Mouse (Mus musculus): ENCODE results near the gene Olfr543.
"Not testable (repeated sequence)": the region's sequence is repeated elsewhere in the genome, so short reads cannot be mapped to it uniquely, and the experiment has no call there.

Olfr543 gene

DNA sequence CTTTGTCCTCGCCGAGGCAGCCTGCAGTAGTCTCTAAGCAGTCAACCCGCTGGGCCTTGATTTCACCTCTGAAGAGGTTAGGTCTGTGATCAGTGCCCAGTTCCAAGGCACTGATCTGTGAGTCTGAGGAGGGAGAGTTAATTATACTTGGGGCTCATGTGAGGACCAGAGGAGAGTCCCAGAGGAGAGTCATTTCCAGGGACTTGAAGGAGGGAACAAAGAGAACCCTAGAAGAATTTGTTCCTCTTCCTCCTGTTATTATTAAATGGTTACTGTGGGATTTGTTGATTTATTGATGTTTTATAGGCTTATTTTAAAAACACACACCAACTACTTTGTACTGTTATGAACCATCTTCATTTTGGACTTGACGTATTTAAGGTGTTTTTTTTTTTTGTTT is at the start of gene Olfr543:
Olfr543 (minus strand) TSS at position 101 of the 400 bp plus-strand sequence.
- no peak for DNase-seq (ENCODE audit: low read depth, low spot score)

DNA sequence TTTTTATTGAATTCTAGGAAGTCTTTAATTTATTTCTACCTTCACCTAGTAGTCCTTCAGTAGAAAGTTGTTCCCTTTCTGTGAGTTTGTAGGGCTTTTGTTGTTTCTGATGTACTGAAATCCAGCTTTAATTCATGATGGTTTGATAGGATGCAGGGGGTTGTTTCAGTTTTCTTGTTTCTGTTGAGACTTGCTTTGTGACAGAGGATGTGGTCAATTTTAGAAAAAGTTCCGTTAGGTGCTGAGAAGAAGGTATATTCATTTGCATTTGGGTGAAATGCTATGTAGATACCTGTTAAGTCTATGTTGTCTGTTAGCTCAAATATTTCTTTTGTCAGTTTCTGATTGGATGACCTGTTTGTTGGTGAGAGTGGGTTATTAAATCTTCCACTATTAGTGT is 47.6 kb upstream of the Olfr543 start:
- no peak for DNase-seq (ENCODE audit: low read depth, low spot score)

DNA sequence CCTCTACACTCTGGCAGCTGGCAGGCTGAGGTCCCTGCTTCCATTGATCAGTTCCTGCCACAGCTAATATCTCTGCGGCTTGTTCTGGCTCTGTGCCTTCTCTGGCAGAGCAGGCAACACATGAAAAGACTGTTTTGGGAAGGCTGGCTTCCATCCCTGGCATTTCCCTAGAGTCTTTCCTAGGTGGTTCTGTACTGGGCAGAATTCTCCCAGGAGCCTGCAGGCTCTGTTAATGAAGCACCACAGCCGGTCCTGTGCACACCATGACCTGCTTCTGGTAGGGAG is 35.5 kb upstream of the Olfr543 start:
- no peak for DNase-seq (ENCODE audit: low read depth, low spot score)

DNA sequence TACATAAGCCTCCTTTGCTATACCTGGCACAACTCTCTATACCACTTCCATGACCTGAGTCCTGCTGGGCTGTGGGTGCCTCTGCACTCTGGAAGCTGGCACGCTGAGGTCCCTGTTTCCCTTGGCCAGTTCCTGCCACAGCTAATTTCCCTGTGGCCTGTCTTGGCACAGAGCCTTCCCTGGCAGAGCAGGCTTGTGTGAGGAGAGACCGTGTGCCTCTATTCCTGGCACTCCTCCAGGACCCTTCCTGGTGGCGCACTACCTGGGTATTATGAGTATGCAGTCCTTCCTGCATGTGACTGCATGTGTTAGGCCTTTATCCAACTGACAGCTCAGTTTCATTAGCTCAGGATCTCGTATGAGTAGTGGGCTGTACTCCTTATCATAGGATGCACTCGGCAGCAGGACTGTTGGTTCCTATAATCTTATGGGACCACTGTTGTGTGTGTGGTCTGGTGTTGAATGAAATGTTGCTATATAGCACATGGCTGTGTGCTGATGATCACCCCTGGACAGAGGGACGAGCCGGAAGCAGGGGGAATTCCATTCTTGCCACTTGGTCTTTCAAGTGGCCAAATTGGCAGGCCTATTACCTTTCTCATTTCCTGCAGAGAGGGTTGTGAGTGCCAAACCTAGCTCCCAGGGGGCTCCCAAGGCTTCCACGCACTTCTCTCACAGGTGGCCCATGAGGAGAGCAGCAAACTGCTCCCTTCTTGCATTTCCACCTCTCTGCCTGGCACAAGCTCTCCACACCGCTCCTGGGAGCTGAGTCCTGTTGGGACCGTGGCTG is 35.0 kb upstream of the Olfr543 start:
- no peak for DNase-seq (ENCODE audit: low read depth, low spot score)

DNA sequence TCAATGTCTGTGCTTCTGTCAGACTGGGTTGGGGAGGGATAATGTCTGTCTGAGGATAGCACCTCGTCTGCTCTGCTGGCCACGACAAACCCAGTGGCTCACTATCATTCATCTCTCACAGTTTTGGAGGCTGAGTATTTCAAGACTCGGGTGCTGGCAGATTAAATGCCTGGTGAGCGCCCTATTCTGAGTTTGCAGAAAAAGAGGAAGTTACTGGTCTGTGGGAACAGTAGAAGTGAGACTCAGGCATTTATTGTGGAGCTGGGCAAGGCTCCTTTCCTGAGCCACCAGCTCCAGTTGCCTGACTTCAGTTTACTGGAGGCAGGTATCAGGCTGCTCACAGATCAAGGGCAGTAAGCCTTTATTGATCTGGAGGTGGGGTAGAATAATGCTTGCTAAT is 32.7 kb upstream of the Olfr543 start:
- DNase-seq (ENCODE audit: low read depth, low spot score): no peak

DNA sequence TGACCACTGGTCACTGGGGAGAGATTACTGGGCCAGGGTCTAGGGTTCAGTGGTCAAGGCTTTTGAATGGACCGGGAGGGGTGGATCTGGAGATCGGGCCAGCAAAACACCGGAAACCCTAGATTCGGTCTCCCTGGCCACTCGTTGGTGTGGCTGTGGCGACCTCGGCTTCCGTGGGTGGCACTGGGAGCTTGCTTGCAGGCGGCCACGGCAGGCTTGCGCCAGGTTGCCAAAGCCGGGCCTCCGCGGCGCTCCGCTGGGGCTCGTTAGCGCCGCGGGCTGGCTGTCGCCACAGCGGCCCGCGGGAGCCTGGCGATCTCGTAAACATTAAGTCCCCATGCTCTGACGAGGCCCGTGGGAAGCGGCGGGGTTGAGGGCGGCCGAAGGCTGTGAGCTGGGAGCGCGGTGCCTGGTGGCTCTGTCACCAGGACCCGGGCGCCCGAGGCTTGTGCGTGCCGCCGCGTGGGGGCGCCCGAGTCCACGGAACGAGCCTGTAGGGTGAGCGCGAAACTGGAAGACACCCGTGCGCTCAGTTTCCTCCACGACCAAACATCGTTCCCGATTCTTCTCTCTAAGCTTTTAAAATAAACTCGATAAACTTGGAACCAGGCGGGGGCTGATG is 31.4 kb upstream of the Olfr543 start:
- peak; percentile 36 for DNase-seq (ENCODE audit: low read depth, low spot score)

DNA sequence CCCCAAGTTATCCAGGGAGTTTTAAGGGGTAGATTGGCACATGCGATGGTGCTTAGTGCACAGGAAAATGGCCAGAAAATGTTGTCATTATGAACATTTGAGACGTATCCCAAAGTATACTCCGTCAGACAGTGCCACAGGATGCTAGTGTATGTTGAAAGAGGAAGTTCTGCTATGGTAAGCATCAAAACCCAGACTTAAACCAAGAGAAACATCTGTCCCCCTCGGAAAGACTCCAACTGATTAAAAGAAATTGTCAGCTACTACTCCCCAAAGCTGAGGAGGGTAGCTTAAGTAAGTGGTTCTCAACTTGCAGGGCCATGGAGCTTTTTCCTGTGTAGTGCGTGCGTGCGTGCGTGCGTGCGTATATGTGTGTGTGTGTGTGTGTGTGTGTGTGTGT is 30.4 kb upstream of the Olfr543 start:
- DNase-seq (ENCODE audit: low read depth, low spot score): no peak

DNA sequence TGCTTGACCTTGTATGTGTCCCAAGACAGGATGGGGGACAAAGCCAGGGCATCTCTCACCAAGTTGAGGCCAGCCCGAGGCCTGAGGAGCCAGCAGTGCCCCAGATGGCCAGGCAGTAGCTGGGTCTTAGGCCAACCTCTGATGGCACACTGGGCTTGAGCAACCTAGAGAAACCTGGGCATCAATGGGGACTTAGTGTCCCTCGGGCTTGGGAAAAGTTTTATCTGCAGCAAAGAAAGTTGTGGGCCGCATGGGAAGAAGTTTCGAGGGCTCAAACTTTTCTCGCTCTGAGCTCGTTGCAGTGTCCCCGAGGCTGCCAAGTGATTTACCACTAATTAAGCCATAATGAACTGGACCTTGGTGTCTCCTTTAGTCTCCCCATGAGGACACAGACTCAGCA is 28.2 kb upstream of the Olfr543 start:
- DNase-seq (ENCODE audit: low read depth, low spot score): no peak

DNA sequence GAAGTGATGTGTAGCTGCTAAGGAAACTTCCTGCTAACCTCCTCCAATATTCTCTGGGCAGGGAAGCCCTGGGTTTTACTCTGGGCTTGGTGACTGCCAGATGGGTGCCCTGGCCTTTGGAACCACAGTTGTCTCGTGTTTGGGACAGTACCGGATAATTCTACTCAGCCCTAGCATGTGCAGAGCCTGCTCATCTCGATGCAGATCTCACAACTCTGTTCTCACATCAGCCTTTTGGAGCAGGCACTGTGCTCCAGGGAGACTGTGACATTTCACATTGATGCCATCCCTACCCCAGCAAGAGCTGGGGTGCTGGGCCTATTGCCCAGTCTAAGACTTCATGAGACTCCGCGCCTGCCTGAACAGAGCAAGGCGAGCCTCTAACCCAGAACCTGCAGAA is 27.2 kb upstream of the Olfr543 start:
- DNase-seq (ENCODE audit: low read depth, low spot score): no peak

DNA sequence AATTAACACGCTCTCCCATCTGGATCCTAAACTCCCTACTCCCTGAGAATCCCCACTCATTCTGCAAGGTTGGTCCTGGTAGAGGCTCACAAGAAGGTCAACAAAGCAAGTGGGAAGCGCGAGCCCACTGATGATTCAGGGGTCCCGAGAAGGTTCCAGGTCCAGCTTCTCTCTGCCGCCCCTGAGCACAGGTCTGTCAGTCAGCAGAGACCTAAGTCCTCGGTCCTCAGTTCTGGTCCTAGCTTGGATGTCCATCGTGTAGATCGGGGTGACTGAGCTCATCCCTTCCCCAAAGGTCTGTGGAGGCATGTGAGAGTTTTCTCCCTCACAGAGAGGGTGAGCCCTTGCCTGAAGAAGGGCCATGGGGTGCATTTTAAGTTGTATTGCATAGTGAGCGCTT is 26.6 kb upstream of the Olfr543 start:
- no peak for DNase-seq (ENCODE audit: low read depth, low spot score)

DNA sequence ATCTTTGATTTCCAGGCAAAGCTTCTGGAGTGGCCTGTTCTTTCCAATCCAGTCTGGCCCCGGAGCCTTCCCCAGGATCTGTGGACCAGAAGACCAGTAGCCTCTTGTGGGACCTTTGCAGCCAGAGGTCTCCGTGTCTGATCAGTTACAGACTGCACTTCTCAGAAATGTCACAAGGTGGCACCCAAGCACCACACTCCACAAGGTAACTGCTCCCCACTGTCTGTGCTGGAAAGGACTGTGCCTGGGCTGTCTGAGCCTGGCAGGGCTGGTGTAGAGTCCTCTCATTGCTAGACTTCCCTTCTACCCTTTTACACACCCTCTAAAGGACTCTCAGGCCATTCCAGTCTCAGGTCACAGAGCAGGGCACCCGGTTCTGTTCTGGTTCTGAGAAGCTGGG is 25.4 kb upstream of the Olfr543 start:
- DNase-seq (ENCODE audit: low read depth, low spot score): peak; percentile 30

DNA sequence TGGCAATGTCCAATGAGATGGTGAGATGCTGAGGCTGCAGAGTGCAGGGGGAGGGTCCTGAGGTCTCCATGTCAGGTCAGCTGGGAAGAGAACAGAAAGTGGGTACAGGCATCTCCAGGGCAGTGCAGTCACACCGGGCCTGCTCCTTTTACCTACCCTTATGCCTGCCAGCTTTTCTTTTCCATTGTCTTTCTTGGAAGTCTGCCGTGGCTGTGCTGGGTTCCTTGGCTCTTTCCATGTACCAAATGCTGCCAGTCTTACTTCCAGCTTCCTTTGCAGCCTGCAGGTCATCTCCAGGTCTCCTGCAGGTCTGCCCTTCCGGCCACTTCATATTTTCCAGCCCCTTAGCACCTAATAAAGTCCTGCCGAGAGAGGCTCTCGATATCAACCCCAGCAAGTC is 20.5 kb upstream of the Olfr543 start:
- DNase-seq (ENCODE audit: low read depth, low spot score): no peak

DNA sequence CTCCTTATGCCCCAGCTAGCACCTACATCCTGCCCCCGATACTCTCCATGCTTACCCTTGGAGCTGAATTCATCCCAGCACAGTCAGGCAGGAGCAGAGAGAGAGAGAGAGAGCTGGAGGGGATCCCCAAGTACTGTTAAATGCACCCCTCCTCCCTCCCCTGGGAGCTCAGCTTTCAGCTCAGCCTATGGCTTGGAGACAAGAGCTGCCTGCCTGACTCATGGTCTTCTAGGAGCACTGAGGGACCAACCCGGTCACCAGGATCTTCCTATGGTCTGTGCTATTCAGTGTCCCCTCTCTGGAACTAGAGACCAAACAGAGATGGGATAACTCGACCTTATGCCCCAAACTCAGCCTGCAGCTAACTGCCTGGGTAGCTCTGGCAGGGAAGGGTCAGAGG is 18.0 kb upstream of the Olfr543 start, which contains the start of gene Olfr545:
Olfr545 (minus strand) TSS at position 101 of the 400 bp plus-strand sequence.
- DNase-seq (ENCODE audit: low read depth, low spot score): no peak

DNA sequence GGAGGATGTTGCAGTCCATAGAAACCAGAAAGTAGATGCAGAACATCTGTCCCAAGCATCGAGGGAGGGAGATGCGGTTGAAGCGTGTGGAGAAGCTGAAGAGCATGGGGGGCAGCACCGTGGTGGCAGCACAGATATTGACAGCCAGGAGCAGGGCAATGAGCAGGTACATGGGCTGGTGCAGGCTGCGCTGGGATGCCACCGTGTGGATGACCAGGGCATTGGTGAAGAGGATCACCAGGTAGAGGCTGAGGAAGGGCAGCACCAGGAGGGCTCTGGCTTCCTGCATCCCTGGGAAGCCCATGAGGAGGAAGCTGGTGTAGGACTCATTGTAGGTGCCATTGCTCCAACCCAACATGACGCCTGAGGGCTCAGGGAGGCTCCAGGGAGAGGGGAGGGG is 12.9 kb upstream of the Olfr543 start:
- not testable (repeated sequence) for DNase-seq (ENCODE audit: low read depth, low spot score)

DNA sequence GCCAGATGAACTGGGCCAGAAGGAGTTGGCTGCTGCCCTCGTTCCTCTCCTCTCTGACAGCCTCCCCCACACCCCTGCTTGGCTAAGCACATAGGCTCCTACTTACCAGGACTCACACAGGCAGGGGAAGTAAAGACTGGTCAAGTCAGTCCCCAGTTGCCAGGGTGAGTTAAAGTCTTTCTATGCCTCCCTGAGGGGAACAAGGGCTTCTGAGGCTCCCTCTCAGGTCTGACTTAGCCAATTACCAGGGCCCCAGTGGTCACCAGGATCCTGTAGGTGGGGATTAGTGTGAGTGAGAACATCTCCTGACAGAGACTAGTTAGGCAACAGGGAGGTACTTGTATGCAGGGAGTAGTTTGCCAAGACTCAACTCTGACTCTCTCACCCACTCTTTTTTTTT is 6.7 kb upstream of the Olfr543 start, which contains the start of gene Olfr544:
Olfr544 (minus strand) TSS at position 153 of the 400 bp plus-strand sequence.
- DNase-seq (ENCODE audit: low read depth, low spot score): no peak

DNA sequence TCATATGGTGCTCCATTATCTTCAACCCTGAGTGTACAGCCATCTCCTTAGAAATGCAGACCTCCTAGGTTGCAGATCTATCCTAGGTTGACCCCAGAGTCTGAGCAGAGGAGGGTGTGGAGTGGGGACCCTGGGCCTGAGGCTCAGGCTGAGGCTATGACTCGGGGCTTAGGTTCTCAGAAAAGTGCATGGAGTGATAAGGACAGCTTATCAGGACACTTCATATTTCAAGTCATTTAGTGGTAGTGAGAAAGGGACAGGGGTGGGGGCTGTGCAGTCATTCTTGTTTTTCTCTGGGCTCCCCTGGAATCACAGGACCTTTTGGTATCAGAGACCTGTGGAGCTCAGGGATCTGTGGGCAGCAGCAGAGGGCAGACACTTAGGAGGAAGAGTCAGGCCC is 4.6 kb upstream of the Olfr543 start:
- DNase-seq (ENCODE audit: low read depth, low spot score): no peak

DNA sequence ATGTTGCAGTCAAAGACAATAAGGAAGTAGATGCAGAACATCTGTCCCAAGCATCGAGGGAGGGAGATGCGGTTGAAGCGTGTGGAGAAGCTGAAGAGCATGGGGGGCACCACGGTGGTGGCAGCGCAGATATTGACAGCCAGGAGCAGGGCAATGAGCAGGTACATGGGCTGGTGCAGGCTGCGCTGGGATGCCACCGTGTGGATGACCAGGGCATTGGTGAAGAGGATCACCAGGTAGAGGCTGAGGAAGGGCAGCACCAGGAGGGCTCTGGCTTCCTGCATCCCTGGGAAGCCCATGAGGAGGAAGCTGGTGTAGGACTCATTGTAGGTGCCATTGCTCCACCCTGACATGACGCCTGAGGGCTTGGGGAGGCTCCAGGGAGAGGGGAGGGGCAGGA is 3.3 kb upstream of the Olfr543 start:
- DNase-seq (ENCODE audit: low read depth, low spot score): not testable (repeated sequence)

DNA sequence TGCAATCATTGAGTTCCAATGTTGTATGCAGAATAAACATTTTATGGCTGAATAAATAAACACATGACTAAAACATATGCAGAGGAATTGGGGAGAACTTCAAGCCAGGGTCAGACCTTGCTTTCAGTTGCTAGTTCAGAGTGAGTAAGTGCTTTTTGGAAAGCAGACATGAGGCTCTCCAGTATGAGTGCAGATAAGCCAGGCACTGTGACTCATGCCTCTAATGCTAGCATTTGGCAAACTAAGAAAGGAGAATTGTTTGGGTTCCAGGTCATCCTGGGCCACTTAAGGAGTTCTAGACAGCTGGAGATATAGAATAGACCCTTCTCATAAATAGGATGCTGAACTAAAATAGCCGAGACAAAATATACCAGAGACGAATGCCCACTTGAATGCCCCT is 2.2 kb upstream of the Olfr543 start:
- DNase-seq (ENCODE audit: low read depth, low spot score): no peak

DNA sequence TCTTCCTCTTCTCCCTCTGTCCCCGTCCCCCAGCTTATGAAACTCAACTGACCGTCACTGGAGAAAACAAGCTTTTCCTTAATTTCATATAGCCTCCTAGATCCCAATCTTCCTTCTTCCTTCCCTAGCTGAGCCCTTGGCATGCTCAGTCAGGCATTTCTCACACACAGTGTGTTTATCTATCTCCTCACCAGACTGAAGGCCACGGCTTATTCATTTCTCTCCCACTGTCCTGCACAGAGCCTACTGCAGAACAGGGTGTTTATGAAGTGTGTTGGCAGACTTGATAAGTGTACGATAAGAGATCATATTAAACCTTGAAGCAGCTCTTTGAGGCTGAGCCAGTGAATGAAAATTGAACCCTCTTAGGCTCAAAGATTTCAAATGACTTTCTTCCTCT is 658 bp downstream of the Olfr543 start:
- DNase-seq (ENCODE audit: low read depth, low spot score): no peak

DNA sequence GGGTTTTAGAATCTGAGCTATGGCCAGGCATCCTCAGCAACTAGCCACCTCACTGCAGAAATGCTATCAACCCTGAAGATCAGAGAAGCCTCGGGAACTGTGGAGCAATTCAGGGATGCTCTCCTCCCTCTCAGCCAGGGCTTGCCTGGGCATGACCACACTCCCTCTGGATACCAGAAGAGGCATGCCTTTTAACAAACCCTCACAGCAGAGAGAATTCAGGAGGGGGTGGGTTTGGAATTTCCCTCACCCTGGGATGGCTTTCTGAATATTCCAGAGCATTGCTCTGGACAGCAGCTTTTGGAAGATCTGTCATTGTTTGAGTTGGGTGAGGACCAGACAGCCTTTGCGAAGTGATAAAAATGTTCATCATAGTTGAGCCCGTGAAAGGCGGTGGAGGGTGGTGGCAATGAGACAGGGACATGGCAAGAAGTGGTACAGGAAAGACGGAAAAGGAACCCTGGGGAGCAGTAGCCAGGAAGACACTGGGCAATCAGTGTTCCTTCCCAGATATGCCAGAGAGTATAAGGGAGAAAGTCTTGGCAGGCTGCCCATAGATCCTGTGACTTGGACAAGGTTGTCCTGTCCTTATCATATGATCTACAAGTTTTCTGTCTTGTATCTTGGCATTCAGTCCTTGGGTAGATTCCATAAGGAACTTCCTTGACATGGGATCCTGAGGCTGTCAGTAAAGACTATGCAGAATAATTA is 2.0 kb downstream of the Olfr543 start:
- DNase-seq (ENCODE audit: low read depth, low spot score): no peak

DNA sequence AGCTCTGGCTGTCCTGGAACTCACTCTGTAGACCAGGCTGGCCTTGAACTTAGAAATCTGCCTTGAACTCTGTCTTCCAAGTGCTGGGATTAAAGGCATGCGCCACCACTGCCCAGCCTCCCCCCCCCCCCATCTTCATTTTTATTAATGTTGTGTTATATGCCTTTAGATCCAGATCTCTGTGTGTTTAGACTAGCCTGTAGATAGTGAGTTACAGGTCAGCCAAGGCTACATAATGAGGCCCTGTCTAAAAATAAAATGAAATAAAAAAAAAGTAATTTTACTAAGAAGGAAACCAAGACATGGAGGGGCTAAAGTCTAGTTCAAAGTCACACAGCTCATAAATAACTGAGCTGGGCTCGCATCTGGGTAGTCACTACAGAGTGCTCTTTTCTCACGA is 2.6 kb downstream of the Olfr543 start:
- DNase-seq (ENCODE audit: low read depth, low spot score): no peak

DNA sequence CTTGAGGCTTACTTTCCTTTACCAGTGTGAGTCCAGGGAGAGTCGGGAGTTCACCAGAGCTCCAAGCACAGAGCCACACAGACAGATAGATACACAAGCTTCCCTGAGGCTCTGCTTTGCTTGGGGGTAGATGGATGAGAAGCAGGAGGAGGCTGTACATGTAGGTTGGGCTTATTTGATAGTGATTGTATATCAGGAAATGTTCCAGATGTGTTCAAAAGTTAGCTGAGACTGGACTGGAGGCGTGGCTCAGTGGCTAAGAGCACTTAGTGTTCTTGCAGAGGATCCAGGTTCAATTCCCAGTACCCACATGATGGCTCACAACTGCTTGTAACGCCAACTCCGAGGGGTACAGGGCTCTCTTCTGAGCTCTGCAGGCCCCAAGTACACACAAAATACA is 3.1 kb downstream of the Olfr543 start:
- DNase-seq (ENCODE audit: low read depth, low spot score): no peak

DNA sequence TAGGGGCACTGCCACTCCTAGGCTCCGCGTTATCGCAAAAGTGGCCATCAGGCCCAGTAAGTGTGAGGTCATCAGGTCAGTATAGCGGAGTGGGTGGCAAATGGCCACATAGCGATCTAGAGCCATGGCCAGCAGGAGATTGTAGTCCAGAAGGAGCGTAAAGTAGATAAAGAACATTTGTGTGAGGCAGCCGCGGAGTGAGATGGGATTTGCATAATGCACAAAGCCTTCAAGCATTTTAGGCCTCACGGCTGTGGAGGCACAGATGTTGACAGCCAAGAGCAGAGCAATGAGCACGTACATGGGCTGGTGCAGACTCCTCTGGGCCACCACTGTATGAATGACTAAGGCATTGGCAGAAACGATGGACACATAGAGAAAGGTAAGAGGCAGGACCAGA is 4.1 kb downstream of the Olfr543 start:
- no peak for DNase-seq (ENCODE audit: low read depth, low spot score)

All from brain, embryonic 18.5 days (tissue).